Mouse (Mus musculus): ENCODE data around the gene Prpf31.

DNA sequence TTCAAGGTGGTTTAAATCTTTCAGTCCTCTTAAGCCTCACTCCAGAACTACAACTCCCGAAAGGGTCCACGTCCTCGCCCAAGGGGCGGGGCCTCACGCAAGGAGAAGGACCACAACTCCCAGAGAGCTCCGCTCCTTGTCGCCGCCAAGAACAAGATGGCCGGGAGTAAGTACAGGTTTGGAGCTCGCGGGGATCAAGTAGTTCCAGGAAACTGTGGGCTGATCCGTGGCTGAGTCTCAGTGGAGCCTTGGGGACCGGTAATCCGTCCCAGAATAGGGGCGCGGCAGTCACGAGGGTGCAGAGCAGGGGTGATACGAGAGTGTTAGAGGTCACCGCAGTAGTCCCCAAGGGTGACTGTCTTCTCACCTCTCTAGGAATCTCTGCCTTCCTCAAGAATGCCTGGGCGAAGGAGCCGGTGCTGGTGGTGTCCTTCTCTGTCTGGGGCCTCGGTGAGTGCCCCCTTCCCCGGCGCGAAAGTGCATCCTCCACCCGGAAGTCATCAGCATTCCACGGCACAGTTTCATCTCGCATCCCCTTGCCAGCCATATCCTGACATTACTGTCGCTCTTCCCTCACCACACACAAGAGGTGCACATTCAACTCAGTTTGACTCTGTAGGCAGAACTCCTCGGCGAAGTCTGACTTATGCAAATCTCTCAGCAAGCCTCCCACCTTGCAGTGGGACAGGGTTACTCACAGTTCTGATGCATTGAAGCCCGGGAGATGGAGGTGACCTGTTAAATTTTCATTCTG lies 12.4 kb upstream of the Prpf31 start, which contains the start of gene Ndufa3:
- TF ChIP-seq CTCF (IDR thresholded peaks at IDR 0.05; ENCODE audit: low read depth) = no peak
- no peak for TF ChIP-seq EP300 (optimal IDR thresholded peaks at IDR 0.05)

Measured in stomach, postnatal 0 days (tissue).